Mouse (Mus musculus) lung, adult 2 months (tissue): ENCODE measurements around the gene Ccdc28a.

Source experiments
- CTCF ChIP-seq: fragments of 200-500 bp; IDR thresholded peaks from 2 replicates; pipeline ENCODE4 v1.5.1; 2011; ENCODE audit warnings: mild to moderate bottlenecking, low read length, control low read depth; ENCODE audit not compliant: insufficient read depth
- POLR2A ChIP-seq: fragments of 200-500 bp; IDR thresholded peaks from 2 replicates; pipeline ENCODE4 v1.6.1; 2011; ENCODE audit warnings: low read depth, mild to moderate bottlenecking, control low read depth, low read length, borderline replicate concordance; ENCODE audit errors: extremely low read depth

DNA sequence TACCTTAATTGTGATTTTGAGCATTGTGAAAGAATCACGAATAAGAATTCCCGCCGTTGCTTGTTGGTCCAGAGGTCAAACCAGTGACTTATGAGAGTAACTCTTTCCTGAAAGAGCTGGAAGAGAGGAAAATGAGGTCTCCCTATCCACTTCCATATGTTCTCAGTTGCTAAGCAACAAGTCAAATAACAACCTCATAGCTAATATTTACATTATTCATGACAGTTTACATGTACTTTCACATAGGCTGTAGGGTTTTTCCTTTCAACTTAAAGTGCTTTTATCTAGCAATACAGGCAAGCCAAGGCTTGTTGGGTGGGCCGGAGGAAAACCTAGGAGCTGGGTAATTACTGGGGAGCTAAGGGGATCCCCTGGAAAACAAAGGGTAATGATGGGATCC lies 34.9 kb downstream of the Ccdc28a start:
- TF ChIP-seq POLR2A (no peak), CTCF (no peak)
